Mouse (Mus musculus) CH12.LX (cell line): ENCODE measurements at regions not wholly inside any gene's neighbourhood (a gene's known extent, or its start where the extent isn't known, plus 50 kb on each side); places are given as distances from the start of the nearest gene placed in this dataset.

ENCODE experiments used
- DNase-seq: peaks from one replicate; pipeline ENCODE4 v3.0.0-alpha.2; 2013; ENCODE audit errors: extremely low read depth
- H3K27ac ChIP-seq: 2 replicates; pipeline ENCODE4 v1.5.1; 2012; ENCODE audit warnings: low read depth, mild to moderate bottlenecking, control low read depth, moderate library complexity; ENCODE audit not compliant: insufficient read depth
- H3K27me3 ChIP-seq: replicated peaks from 2 replicates; pipeline ENCODE3; 2012; ENCODE audit warnings: inconsistent platforms
- H3K36me3 ChIP-seq, 2 experiments: replicated peaks in 1 of 2; 2 replicates each; pipeline versions ENCODE3 to v1.6.1; 2012; ENCODE audit warnings: inconsistent platforms in 1 of 2, low read length in 1 of 2, mild to moderate bottlenecking in 1 of 2, mixed read lengths in 1 of 2, moderate library complexity in 1 of 2; ENCODE audit not compliant: control insufficient read depth in 1 of 2, insufficient read depth in 1 of 2
- H3K4me1 ChIP-seq, 2 experiments: 2 replicates each; pipeline ENCODE4 v1.6.1; 2012; ENCODE audit warnings: inconsistent platforms in 1 of 2, moderate library complexity in 1 of 2; ENCODE audit not compliant: insufficient read depth in 2 of 2, control insufficient read depth in 1 of 2
- H3K4me2 ChIP-seq: 2 replicates; pipeline ENCODE4 v1.6.1; 2012; ENCODE audit warnings: low read depth, mild to moderate bottlenecking, control low read depth; ENCODE audit not compliant: poor library complexity, insufficient read depth, severe bottlenecking
- H3K4me3 ChIP-seq, 3 experiments: fragments of 150-350 bp in 1 of 3; sonication (generic) in 1 of 3; replicated peaks in 1 of 3; 2 replicates each; pipeline versions ENCODE3 to v1.5.1; 2011 to 2012; ENCODE audit warnings: low read depth in 2 of 3, low read length in 2 of 3, mild to moderate bottlenecking in 2 of 3, moderate library complexity in 2 of 3, control low read depth in 1 of 3, improper control_type of control experiment in 1 of 3, inconsistent platforms in 1 of 3, mixed read lengths in 1 of 3; ENCODE audit not compliant: poor library complexity in 1 of 3
- H3K79me2 ChIP-seq: replicated peaks from 2 replicates; pipeline ENCODE4 v1.6.1; 2012; ENCODE audit warnings: mild to moderate bottlenecking, moderate library complexity; ENCODE audit not compliant: control insufficient read depth, poor library complexity, insufficient read depth, severe bottlenecking; ENCODE audit errors: extremely low read depth
- H3K9ac ChIP-seq: 2 replicates; pipeline ENCODE4 v1.6.1; 2012; ENCODE audit warnings: low read depth, mild to moderate bottlenecking, control low read depth, moderate library complexity; ENCODE audit not compliant: insufficient read depth
- H3K9me3 ChIP-seq: replicated peaks from 2 replicates; pipeline ENCODE3; 2012; ENCODE audit warnings: low read length, inconsistent platforms, mixed read lengths
- CTCF ChIP-seq, 2 experiments: IDR thresholded peaks in 1 of 2; conservative IDR thresholded peaks in 1 of 2; 2 replicates each; pipeline ENCODE4 v1.5.1; 2011 to 2012; ENCODE audit warnings: low read depth in 2 of 2, low read length in 2 of 2, improper control_type of control experiment in 1 of 2, inconsistent platforms in 1 of 2, mild to moderate bottlenecking in 1 of 2, moderate library complexity in 1 of 2
- E2F4 ChIP-seq: IDR thresholded peaks from 2 replicates; pipeline ENCODE4 v1.6.1; 2011; ENCODE audit warnings: low read depth, low read length, improper control_type of control experiment; ENCODE audit not compliant: insufficient replicate concordance
- ELF1 ChIP-seq: IDR thresholded peaks from 2 replicates; pipeline ENCODE4 v1.6.1; 2014; ENCODE audit warnings: low read depth, mild to moderate bottlenecking, inconsistent platforms, low read length, improper control_type of control experiment
- ETS1 ChIP-seq: conservative IDR thresholded peaks from 2 replicates; pipeline ENCODE4 v1.6.1; 2012; ENCODE audit warnings: low read depth, mild to moderate bottlenecking, inconsistent platforms, low read length, improper control_type of control experiment, moderate library complexity
- JUND ChIP-seq: conservative IDR thresholded peaks from 2 replicates; pipeline ENCODE4 v1.6.1; 2011; ENCODE audit warnings: low read depth, low read length, improper control_type of control experiment
- KAT2A ChIP-seq: IDR thresholded peaks from 2 replicates; pipeline ENCODE4 v1.6.1; 2012; ENCODE audit warnings: low read length, improper control_type of control experiment, inconsistent platforms; ENCODE audit not compliant: insufficient replicate concordance
- MAZ ChIP-seq: IDR thresholded peaks from 2 replicates; pipeline ENCODE4 v1.6.1; 2012; ENCODE audit warnings: low read depth, mild to moderate bottlenecking, inconsistent platforms, low read length, improper control_type of control experiment, moderate library complexity
- NELFE ChIP-seq: IDR thresholded peaks from 2 replicates; pipeline ENCODE4 v1.6.1; 2011; ENCODE audit warnings: low read depth, low read length, improper control_type of control experiment
- PAX5 ChIP-seq: IDR thresholded peaks from 2 replicates; pipeline ENCODE4 v1.6.1; 2012; ENCODE audit warnings: low read length, inconsistent platforms, mixed read lengths
- POLR2AphosphoS2 ChIP-seq: IDR thresholded peaks from 2 replicates; pipeline ENCODE4 v1.6.1; 2011; ENCODE audit warnings: low read depth, low read length, improper control_type of control experiment
- RAD21 ChIP-seq: IDR thresholded peaks from 2 replicates; pipeline ENCODE4 v1.6.1; 2011; ENCODE audit warnings: low read depth, mild to moderate bottlenecking, low read length, improper control_type of control experiment, moderate library complexity
- SMC3 ChIP-seq: IDR thresholded peaks from 2 replicates; pipeline ENCODE4 v1.6.1; 2011; ENCODE audit warnings: low read depth, low read length, improper control_type of control experiment
- TBP ChIP-seq: conservative IDR thresholded peaks from 2 replicates; pipeline ENCODE4 v1.6.1; 2011; ENCODE audit warnings: low read depth, low read length, improper control_type of control experiment
- UBTF ChIP-seq: IDR thresholded peaks from 2 replicates; pipeline ENCODE4 v1.6.1; 2012; ENCODE audit warnings: low read depth, mild to moderate bottlenecking, inconsistent platforms, low read length, improper control_type of control experiment, moderate library complexity
- ZC3H11A ChIP-seq: IDR thresholded peaks from 2 replicates; pipeline ENCODE4 v1.6.1; 2012; ENCODE audit warnings: low read depth, mild to moderate bottlenecking, inconsistent platforms, low read length, improper control_type of control experiment
- dilution Hi-C: fragments of 300-500 bp; cut with MboI; formaldehyde crosslinking; loops from 2 replicates; pipeline ENCODE4 v1.14.3; 2020; ENCODE audit warnings: low sequenced_read_pairs; ENCODE audit not compliant: extremely low pct_unique_long_range_greater_than_20kb, extremely low pct_ligation_motif_present
- in situ Hi-C: fragments of 300-500 bp; cut with MboI; formaldehyde crosslinking; loops from 3 replicates; pipeline ENCODE4 v1.14.3; 2019; ENCODE audit warnings: low sequenced_read_pairs, low pct_ligation_motif_present, low pct_unique_long_range_greater_than_20kb, mixed read lengths

DNA sequence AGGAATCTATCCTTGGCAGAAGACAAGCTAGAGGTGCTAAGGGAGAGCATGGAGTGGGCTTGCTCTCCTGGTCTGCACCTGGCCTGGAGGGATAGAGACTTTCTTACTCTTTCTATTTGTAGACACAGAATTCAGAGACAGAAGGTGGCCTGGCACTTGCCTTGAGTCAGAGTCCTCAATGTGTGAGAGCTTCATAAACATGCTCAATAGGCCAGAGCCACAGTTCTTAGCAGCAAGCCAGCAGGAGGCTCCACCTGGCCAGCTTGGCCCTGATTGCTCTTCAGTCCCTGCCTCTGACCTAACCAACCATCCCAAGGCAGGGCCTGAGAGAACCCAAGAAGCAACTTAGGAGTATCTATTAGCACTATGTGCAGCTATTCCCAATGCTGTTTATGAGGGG lies 103.9 kb upstream of the Cmc1 start:
- dilution Hi-C loops, result no loop called here
- no peaks in the 10 kb centered on the region for H3K27me3 ChIP-seq

DNA sequence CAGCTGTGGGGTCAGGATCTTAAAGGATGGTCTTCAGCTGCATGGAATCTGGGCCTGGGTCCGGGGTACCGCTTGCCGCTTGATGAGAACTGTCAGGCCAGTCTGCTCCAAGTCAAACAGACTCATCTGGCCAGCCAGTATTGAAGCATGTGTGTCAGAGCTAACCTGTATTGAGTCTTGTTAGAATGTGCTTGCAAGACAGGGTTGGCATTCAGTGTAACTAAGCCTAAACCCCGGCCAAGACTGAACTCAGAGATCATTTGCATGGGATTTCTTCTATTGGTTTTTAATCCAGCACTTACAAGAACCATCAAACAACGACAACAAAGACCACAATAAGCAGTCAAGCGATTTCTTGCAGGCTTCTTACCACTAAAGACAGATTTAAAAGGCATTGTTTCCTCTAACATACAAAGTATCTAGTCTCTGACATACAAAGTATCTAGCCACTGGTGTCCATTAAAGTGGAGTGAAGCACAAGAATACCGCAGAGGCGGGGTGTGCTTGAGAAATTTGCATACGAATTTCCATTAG lies 105.3 kb upstream of the Cmc1 start:
- no peak overlapping the region for H3K4me2 ChIP-seq
- TF ChIP-seq TBP (no peak), RAD21 (no peak), ELF1 (no peak), KAT2A (no peak), ETS1 (no peak), PAX5 (no peak), ZC3H11A (no peak), UBTF (no peak), POLR2AphosphoS2 (no peak), MAZ (no peak), NELFE (no peak), JUND (no peak)
- no peaks in the 10 kb centered on the region for H3K9me3 ChIP-seq
- H3K4me1 ChIP-seq, result peaks cover 4 to 5% of the 10 kb centered on the region in 2 experiments; a peak in 2 of 4 replicates
- H3K36me3 ChIP-seq, result no peaks in the 10 kb centered on the region
- no peaks in the 10 kb centered on the region for H3K27me3 ChIP-seq
- in situ Hi-C loops (no loop called here), dilution Hi-C loops (no loop called here)
- H3K4me3 ChIP-seq, result no peak overlapping the region
- no peaks in the 10 kb centered on the region for H3K79me2 ChIP-seq
- no peak overlapping the region for H3K9ac ChIP-seq
- H3K27ac ChIP-seq, result no peak overlapping the region
- no peak for DNase-seq

More for the DNA sequence above, 103.9 kb upstream of the Cmc1 start:
- in situ Hi-C loops, result no loop called here
- DNase-seq, result no peak
- Histone ChIP-seq H3K4me1 (peaks cover 4 to 5% of the 10 kb centered on the region in 2 experiments; a peak in 2 of 4 replicates), H3K9me3 (no peaks in the 10 kb centered on the region), H3K36me3 (no peaks in the 10 kb centered on the region), H3K9ac (no peak overlapping the region), H3K27ac (no peak overlapping the region), H3K4me2 (no peak overlapping the region), H3K79me2 (no peaks in the 10 kb centered on the region), H3K4me3 (no peak overlapping the region)
- TF ChIP-seq RAD21 (peak; percentile 36), CTCF (conservative IDR thresholded peaks at IDR 0.05 in 1 of 2, IDR thresholded peaks at IDR 0.05 in 1 of 2; ENCODE audit: low read depth in 2 of 2, low read length in 2 of 2) (peak in 1 of 2 experiments; percentile 46; a peak in 2 of 4 replicates), SMC3 (peak; percentile 47), E2F4 (no peak), TBP (no peak)
